Mouse (Mus musculus) stomach, postnatal 0 days (tissue): ENCODE measurements around the gene Lipc. TPM values are rescaled to one million over a fixed set of nuclear protein-coding genes. Genes with fewer than 3 reads are reported as not detected.

Experiments used
- ATAC-seq: fragments of 200-750 bp; cut with Nextera tagmentation; 2 replicates; pipeline ENCODE4 v1.8.0; 2017; ENCODE audit not compliant: low FRiP score, low TSS enrichment
- DNase-seq: peaks from one replicate; pipeline ENCODE4 v3.0.0-alpha.2; 2016; ENCODE audit warnings: low spot score
- H3K27ac ChIP-seq: fragments of 300-500 bp; sonication (generic); replicated peaks from 2 replicates; pipeline ENCODE4 v1.5.1; 2014; ENCODE audit warnings: mild to moderate bottlenecking, control low read depth
- H3K27me3 ChIP-seq: fragments of 300-500 bp; sonication (generic); 2 replicates; pipeline ENCODE4 v1.6.1; 2014; ENCODE audit warnings: low read length; ENCODE audit not compliant: control insufficient read depth, insufficient read depth
- H3K36me3 ChIP-seq: fragments of 300-500 bp; sonication (generic); 2 replicates; pipeline ENCODE4 v1.6.1; 2014; ENCODE audit warnings: low read length, mixed read lengths; ENCODE audit not compliant: control insufficient read depth, insufficient read depth
- H3K4me1 ChIP-seq: fragments of 300-500 bp; sonication (generic); replicated peaks from 2 replicates; pipeline ENCODE4 v1.6.1; 2014; ENCODE audit warnings: antibody characterized with exemption; ENCODE audit not compliant: control insufficient read depth, insufficient read depth
- H3K4me2 ChIP-seq: fragments of 300-500 bp; sonication (generic); replicated peaks from 2 replicates; pipeline ENCODE4 v1.6.1; 2014; ENCODE audit warnings: low read depth, mild to moderate bottlenecking, control low read depth, moderate library complexity
- H3K4me3 ChIP-seq: fragments of 300-500 bp; sonication (generic); 2 replicates; pipeline ENCODE4 v1.5.1; 2014; ENCODE audit warnings: low read depth, low read length, control low read depth
- H3K9ac ChIP-seq: fragments of 300-500 bp; sonication (generic); 2 replicates; pipeline ENCODE4 v1.6.1; 2014; ENCODE audit warnings: mild to moderate bottlenecking, low read length, control low read depth, mixed read lengths
- H3K9me3 ChIP-seq: fragments of 300-500 bp; sonication (generic); 2 replicates; pipeline ENCODE4 v1.6.1; 2016; ENCODE audit warnings: low read length; ENCODE audit not compliant: control insufficient read depth
- CTCF ChIP-seq: IDR thresholded peaks from 2 replicates; pipeline ENCODE4 v1.5.1; 2016; ENCODE audit warnings: antibody characterized with exemption, low read depth, mild to moderate bottlenecking, moderate library complexity
- EP300 ChIP-seq: optimal IDR thresholded peaks from 2 replicates; pipeline ENCODE3; 2016; ENCODE audit warnings: antibody characterized with exemption
- WGBS: fragments of 180-500 bp; shearing (Covaris S2); extraction: QIAGEN DNeasy Blood & Tissue Kit; methylation state at CpG from one replicate; pipeline ENCODE4 v1.1.7; 2014; 5-methylcytosine and 5-hydroxymethylcytosine counted together
- microRNA-seq: library from miRNA; unstranded; fragments of <30 nt; microRNA quantifications from one replicate; pipeline ENCODE4, GENCODE M21; 2016
- polyA plus RNA-seq: library from polyadenylated mRNA; unstranded; fragments of >200 nt; fragmentation: Nextera tagmentation; extraction: Ambion mirVana; gene quantifications from 2 replicates; pipeline ENCODE4 v1.2.1, GENCODE M21; 2015

The Lipc gene
- polyA plus RNA-seq, 1 experiment from 2014 or later: 1.2 TPM

- DNase-seq: no peak
- no peaks in the 10 kb centered on the region for H3K4me1 ChIP-seq
- no peak for ATAC-seq
- H3K27ac ChIP-seq: no peak overlapping the region
- TF ChIP-seq EP300 (no peak), CTCF (no peak)
- H3K9ac ChIP-seq: no peak overlapping the region
- H3K9me3 ChIP-seq: no peaks in the 10 kb centered on the region
- whole genome bisulfite sequencing: 90% methylated on average over 2 of the region's 2 CpGs
- no peak overlapping the region for H3K4me3 ChIP-seq
- H3K27me3 ChIP-seq: no peaks in the 10 kb centered on the region
- no peak overlapping the region for H3K4me2 ChIP-seq
- H3K36me3 ChIP-seq: peaks cover 6% of the 10 kb centered on the region; the same call in 1 of the 2 replicates
These were observed 176.5 kb downstream of the Lipc start for GRCm38 (mm10) chr9:70775517-70775916.

- H3K27ac ChIP-seq: no peak overlapping the region
- H3K9me3 ChIP-seq: no peaks in the 10 kb centered on the region
- H3K27me3 ChIP-seq: no peaks in the 10 kb centered on the region
- WGBS: 71% methylated on average over 5 of the region's 5 CpGs
- no peak overlapping the region for H3K4me3 ChIP-seq
- no peak for ATAC-seq
- H3K36me3 ChIP-seq: peaks cover 13% of the 10 kb centered on the region
- no peak overlapping the region for H3K9ac ChIP-seq
- DNase-seq: no peak
- no peaks in the 10 kb centered on the region for H3K4me1 ChIP-seq
- H3K4me2 ChIP-seq: no peak overlapping the region
- TF ChIP-seq CTCF: no peak
- TF ChIP-seq EP300: no peak
These were observed 191.1 kb downstream of the Lipc start for GRCm38 (mm10) chr9:70760974-70761373.

GRCm38 (mm10) chr9:70751504-70752222, 200.4 kb downstream of the Lipc start:
- ATAC-seq (no peak), DNase-seq (no peak)
- no peaks in the 10 kb centered on the region for H3K9me3 ChIP-seq
- H3K4me1 ChIP-seq: no peaks in the 10 kb centered on the region
- 75% methylated on average over 3 of the region's 3 CpGs for WGBS
- no peak overlapping the region for H3K9ac ChIP-seq
- H3K4me2 ChIP-seq: no peak overlapping the region
- H3K4me3 ChIP-seq: no peak overlapping the region
- peaks cover 8% of the 10 kb centered on the region; the same call in 1 of the 2 replicates for H3K36me3 ChIP-seq
- TF ChIP-seq CTCF (no peak), EP300 (no peak)
- H3K27me3 ChIP-seq: no peaks in the 10 kb centered on the region
- H3K27ac ChIP-seq: no peak overlapping the region

Small RNA genes lying within 50 kb of the gene (microRNA-seq; reads per million reads assigned to microRNA genes)
- not detected for gene Gm25149

Other genes starting within 250 kb of the Lipc start
- 2.1 and 2.8 TPM in 2 replicates for gene Aqp9, start 216.5 kb upstream of the Lipc start, polyA plus RNA-seq